Mouse (Mus musculus) lung, postnatal 25 days (tissue): ENCODE data around the gene Fbxw11.
A peak's percentile ranks its signal among the peaks of the same experiment; 100 is the strongest.
"Not testable (repeated sequence)": the region's sequence is repeated elsewhere in the genome, so short reads cannot be mapped to it uniquely, and the experiment has no call there.

Source experiments
- DNase-seq: peaks from one replicate; pipeline ENCODE4 v3.0.0; 2022; ENCODE audit warnings: low spot score

Gene Fbxw11

DNA sequence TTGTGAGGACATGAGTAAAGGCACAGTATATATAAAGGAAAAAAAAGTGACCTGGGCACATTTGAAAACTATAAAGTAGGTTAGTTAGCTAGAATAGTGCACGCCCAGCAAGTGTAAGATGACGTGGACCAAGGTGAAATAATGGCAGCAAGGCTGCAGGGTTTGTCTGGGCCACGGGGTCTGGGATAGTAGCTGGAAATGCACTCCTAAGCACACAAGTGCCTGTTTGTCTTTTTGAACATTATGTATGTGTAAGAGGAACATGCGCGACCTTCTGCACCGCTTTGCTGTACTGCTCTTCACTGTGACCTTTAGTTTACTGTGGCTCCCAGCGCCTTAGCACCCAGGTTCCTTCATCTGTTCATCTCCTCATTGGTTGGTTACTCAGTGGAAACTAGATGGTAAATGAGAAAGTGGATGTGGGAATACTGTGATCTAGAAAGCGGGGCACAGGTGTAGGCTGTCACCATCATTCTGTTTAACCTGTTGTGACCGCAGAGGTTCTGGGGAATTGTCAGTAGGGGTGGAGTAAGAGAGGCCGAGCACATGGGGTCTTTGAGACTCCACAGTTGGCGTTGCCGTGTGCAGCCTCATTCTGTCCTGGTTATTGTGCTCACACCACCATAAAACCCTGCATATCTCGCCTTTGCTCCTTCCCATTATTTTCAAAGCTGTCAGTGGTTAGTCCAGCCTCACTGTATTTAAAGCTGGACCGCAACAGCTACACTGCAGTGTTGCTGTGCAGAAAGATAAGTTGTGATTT, 66.4 kb downstream of the Fbxw11 start:
- DNase-seq, result no peak

DNA sequence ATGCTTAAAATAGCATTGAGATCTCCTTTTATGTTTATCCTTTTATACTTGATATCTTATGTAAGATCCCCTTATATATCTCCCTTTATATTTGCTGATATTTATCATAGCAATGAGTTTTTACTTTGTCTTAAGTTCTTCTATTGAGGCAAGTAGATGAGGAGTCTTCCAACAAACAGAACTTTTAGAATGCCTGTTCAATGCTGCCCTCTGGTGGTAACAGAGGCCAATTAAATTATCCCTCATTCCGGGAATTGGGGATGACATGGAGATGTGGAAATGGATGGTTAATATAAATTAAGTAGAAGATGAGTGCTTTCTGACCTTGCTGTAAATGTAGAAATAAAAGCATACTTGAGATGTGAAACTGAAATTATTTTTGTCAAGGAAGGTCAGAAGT, 67.0 kb downstream of the Fbxw11 start:
- peak; percentile 61 for DNase-seq

DNA sequence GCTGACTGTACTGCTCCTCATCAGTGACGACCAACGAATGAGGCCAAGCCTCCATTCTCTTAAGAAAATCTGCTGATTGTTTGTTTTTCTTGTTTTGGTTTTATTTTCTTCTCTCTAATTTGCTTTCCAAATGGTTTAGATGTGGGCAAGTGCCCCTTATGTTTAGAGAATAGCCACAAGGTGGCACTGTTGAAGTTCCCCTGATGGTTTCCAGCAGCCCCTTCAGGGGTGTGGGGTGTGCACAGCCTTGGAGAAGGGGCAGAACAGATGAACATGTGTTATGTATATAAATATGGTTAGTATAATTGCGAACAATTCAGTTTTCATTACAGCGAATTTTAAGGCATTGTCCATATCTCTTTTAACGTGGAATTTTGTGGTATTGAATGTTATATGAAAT, 71.7 kb downstream of the Fbxw11 start:
- DNase-seq, result no peak

DNA sequence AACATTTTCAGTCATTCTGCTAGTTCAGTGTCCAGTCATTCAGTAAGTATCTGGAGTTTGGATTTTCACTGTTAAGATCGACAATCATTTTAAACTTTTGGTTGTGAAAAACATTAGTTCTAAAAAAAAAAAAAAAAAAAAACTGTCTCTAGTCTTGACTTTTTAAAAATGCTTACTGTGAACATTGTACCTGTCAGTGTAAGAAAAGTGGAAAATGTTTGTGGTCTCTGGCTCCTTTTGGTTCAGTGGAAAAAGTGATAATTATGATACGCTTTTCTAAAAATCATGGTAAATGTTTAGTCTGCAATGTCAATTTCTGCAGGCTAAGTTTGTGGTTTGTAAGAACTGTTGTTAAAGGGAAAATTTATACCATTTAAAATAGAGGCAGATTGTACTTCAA, 72.4 kb downstream of the Fbxw11 start:
- no peak for DNase-seq

DNA sequence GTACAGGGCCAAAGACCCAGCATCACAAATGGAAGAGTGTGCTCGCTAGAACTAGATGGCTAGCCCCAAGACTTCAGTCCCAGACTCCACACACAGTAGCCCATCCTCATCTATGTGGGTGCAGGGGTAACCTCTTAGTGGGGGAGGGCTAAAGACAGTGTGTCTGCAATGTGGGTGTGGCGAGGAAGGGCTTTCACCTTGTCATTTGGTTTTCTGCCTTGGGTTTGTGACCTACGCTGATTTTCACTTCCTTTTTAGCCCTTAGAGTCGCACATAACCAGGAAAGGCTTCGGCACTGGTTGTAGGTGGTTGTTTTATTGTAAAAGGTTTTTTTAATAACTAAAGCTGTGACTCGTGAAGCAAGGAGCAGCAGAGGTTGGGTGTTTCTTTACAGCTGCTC, 73.0 kb downstream of the Fbxw11 start:
- DNase-seq, result no peak

DNA sequence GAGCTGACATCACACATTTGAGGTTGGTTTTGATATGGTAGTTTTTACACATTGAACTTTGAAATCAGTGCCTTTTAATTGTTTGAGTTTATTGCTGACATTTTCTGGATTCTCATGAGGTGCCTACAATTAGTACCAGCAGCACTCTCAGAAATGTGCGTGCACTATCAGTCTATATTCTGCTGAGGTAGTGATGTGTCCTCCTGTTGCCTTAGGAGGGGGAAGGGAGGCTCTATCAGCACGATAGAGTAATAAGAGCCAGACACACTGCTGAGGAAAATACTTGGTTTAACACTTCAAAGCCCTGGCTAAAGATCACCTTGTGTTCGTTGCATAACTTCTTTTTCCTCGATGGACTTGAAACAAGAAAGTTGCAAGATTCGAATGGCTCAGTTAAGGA, 73.4 kb downstream of the Fbxw11 start:
- DNase-seq, result no peak

DNA sequence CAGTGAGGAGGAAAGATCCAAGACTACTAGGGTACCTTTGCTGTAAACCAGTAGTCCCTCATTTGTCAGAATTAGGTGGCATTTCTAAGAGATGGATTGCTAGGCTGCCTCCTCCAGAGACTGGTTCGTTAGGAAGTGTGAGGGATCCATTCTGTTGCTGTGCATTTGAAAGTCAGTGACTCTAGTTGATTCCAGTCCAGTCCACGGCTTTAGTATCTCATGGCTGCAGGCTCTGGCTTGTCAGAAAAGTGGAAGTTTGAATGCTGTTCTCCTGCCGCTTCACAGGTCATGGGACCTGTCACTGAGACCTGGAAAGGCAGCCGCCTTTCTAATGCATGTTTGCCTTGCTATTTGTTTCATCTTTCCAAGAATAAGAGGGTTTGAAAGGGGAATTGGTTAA, 74.4 kb downstream of the Fbxw11 start:
- no peak for DNase-seq

DNA sequence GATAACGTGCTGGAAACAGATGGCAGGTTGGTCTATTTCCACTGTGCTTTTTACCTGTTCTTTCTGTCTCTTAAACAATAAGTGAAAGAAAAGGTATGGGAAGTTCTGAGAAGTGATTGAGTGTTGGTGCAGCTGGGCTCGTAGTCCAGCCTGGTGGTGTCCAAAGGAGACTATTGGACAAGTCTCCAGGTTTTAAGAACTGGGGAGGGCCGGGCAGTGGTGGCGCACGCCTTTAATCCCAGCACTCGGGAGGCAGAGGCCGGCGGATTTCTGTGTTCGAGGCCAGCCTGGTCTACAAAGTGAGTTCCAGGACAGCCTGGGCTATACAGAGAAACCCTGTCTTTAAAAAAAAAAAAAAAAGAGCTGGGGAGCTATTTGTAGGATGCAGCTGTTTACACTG, 75.2 kb downstream of the Fbxw11 start:
- DNase-seq, result not testable (repeated sequence)

DNA sequence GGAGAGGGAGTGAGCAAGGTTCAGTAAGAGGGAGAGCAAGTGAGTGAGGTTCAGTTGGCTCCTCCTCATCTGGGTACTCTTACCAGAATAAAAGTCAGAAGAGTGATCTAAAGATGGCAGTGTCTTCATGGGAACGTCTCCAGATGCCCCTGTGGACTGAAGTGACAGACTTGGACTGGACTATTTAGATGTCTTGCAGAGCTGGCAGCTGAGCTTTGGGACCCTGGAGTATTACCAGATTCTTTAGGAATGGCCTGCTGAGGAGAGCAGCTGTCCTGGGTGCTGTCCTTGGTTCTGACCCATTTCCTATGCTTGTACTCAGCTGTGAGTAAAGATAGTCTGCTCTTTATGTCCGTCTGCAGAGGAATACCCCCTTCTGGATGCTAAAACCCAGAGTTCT, 75.8 kb downstream of the Fbxw11 start:
- DNase-seq, result no peak

DNA sequence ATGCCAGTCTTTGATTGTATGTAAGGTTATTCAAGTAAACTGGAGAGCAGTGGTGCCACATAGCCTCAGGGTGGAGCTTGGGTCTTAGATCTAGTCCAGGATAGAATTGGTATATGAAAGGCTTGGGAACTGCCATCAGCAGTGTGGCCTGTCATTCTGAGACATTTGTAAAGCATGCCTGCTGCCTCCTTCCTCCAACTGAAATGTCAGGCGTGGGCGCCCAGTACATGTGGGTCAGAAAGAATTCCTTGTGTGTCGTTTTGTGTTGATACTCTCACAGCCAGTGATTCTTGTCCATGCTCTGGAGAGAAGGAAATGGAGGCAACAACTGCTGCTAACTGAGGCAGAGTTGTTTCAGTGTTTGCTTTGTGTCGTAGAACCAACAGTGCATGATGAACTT, 76.5 kb downstream of the Fbxw11 start:
- no peak for DNase-seq

DNA sequence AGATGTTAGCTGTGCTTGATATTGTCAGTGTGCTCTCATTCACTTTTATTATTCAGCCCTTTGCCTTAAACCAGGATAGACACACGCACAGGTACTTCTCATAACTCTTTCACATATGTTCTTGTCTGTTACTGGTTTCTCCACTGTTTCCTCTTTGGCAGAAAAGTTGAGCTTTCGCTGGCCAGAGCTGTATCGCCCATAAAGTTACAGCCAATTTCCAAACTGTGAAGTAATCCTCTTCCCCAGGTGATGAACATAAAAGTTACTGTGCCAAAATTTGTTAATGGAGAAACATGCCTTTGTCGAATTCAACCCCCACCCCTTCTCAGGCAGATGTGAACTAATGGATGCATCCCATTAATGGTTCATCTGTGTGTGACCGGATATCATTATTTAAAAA, 80.1 kb downstream of the Fbxw11 start:
- no peak for DNase-seq

DNA sequence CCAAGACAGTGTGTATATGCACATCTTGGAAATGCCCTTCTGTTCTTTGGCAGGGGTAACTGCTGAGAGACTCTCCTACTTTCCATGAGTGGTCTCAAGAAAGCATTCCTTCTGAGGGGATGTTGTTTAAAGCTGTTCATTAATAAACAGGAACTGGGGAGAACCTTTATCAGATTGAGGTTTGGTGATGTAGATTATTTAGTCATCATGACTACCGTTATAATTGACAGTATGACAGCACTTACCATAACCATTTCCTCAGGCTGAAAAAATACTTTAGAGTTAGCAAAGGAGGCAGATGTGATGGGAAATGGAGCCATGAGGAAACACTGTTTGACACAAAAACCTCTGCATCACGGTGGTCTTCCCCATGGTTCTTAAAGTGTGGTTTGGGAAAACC, 80.8 kb downstream of the Fbxw11 start:
- DNase-seq, result no peak

DNA sequence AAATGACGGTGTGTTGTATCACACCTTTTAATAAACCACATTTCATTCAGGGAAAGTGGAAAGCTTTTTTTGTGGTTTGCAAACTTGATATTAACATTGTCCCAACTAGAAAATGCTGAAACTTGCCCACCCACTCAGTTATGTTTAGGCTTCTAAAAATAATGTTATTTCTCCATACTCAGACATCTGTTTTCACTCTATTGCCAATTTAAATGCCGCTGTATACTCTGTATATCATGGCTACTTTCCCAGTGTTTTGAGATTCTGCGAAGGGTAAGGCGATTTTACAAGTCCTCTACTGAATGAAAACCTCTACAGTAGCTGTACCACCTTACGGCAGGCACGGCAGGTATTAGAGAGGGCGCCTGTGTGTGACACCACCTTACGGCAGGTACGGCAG, 82.6 kb downstream of the Fbxw11 start:
- DNase-seq, result no peak

DNA sequence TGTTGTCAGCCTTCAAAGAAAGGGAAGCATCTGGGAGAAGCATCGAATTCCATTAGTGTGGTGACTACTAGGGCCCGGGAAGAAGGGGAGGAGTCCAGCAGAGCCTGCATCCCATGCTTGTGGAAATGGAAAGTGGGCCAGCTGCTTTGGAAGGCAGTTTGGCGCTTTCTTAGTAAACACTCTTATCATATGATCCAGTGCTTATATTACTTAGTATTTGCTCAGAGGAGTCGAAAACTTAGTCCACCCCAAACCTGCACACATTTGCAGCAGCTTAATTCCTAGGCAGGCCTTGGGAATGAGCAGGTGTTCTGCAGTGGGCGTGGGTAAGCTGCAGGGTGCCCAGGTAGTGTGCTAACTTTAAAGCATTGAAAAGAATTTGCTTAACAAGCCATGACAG, 89.9 kb downstream of the Fbxw11 start:
- no peak for DNase-seq

DNA sequence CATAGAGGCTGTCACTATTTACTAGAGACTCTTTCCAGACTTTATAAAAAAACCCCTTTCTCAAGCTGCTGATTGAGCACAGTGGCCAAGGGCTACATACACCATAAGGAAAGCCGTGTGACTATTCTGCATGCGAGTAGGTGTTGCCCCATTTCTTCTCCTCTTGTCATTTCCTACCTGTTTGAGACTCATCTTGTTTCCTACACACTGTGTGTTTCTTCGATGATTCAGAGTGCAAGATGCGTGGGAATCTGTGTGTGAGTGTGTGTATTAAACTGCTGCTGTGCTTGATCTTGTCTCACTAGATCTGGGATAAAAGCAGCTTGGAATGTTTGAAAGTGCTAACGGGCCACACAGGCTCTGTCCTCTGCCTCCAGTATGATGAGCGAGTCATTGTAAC, 90.7 kb downstream of the Fbxw11 start:
- no peak for DNase-seq

DNA sequence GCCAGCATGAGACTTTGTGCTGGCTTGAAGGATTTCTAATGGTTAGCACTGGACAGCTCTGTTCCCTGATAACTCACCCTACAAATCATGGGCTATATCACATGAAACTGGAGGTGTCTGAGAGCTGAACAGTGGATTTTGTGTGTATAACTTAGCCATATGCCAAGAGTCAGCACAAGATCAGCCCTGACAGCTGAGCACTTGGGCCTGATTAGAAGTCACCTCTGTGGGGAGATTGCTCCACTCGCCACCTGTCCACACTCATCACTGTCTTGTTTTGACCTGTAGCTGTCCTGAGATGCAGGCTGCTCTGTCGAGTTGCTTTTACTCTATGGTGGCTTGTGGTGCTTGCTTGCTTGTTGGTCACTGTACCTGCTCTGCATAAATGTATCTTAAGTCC, 93.8 kb downstream of the Fbxw11 start:
- no peak for DNase-seq

DNA sequence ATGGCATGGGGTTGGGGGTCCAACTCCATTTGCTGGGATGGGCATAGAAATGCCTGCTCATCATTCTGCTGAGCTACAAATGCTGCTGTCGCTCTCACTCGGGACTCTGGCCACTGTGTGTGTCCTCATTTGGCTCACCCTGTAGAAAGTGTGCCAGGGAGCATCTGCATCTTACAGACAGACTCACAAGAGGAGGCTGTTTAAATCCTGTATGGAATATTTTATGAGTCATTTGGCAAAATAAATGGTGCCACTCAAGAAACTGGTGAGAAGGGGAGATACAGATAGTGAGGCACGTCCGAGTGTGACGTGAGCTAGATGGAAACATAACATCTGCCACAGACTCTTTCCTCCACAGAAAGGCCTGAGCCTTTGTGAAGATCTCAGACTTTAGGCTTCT, 95.2 kb downstream of the Fbxw11 start:
- no peak for DNase-seq

DNA sequence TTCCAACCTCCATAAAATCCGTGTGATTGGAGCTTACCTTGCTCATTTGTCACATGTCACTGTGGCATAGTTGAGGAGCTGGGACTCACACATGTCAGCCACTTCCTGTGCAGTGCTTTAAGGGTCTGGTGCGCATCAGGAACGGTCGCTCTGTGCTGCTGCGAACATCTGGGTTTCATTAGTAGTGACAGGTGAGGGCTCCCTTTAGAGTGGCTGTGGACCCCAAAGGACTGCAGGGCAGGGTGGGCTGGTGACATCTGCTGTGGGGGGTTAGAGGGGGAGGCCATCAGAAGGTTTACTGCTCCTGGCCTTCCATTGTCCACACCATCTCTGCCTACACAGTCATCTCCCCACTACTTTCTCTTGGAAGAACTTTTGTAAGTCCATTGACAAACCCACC, 101.4 kb downstream of the Fbxw11 start:
- no peak for DNase-seq

DNA sequence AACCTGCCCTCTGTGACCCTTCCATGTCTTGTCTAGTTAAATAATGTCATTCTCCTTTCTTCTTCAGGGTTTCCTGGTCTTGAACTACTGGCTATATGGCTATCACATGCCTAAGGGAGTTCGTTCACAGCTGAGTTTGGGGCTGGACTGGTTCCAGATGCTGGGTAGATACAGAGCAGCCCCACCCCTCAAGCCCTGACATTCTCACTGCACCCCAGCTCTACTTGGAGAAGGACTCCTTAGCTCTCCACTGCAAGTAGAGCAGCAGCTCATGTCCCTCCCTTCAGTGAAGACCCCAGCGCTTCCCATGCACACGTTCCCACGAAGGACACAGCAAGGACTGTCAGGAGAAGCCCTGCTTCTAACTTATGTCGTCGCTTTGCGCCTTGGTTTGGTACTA, 101.9 kb downstream of the Fbxw11 start:
- no peak for DNase-seq

DNA sequence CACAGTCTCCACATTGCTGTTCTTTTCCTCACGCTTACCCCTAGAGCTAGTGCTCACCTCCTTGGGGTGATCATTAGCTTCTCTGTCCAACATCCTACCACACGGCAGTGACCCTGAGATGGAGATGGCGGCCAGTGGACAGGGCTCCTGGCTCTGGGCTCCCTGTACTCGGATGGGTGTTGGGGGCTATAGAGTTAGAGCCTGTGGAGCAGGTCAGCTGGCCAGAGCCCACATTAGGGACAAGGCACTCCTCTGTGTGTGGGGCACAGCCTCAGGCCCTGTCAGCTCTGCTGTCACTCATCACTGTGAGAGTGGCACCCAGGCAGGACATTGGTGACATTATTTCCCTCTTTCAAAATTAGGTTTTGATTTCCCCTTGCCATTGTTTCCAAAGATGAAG, 102.9 kb downstream of the Fbxw11 start:
- no peak for DNase-seq

DNA sequence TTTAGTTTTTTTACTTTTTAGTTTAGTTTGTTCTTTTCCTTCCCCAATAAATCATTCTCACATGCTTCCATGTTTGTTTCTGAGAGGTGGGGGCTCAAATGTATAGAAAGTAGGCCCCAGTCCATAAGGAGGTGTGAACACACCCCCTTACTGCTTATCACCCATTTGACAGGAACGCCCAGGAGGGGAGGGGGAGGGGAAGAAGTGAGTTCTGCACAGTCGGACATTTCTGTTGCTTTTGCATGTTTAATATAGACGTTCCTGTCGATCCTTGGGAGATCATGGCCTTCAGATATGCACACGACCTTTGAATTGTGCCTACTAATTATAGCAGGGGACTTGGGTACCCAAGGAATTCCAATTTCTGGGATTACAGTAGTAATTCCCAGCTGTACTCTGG, 103.5 kb downstream of the Fbxw11 start:
- DNase-seq, result no peak

DNA sequence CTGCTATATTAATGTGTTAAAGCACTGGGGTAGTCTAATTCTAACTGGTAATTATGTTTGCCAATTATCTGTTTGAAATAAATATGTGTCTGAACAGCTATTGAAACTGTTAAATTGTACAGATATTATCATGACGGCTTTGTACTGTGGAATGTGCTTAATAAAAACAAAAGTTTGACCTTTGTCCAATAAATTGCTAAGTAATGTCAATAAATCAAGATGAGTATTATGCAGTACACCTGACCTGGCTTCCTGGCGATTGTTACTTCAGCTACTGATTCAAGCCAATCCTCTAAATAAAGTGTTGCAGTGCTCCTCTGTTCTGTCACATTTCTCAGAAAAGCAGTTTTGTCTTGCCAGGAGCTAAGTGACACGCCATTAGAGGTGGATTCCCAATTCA, 104.0 kb downstream of the Fbxw11 start:
- DNase-seq, result no peak

DNA sequence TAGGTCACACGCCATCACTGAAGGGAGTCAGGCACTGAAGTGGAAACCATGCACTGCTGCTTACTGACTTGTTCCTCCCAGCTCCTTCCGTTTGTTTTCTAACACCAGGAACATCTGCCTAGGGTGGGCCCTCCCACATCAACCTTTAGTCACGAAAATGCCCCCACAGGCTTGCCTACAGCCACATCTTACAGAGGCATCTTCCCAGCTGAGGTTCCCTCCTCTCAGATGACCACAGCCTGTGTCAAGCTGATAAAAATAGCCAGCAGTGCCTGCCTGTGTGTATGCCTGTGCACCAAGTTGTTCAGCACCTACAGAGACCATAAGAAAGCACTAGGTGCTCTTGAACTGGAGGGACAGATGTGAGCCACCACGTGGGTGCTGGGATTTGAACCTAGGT, 106.3 kb downstream of the Fbxw11 start:
- no peak for DNase-seq

DNA sequence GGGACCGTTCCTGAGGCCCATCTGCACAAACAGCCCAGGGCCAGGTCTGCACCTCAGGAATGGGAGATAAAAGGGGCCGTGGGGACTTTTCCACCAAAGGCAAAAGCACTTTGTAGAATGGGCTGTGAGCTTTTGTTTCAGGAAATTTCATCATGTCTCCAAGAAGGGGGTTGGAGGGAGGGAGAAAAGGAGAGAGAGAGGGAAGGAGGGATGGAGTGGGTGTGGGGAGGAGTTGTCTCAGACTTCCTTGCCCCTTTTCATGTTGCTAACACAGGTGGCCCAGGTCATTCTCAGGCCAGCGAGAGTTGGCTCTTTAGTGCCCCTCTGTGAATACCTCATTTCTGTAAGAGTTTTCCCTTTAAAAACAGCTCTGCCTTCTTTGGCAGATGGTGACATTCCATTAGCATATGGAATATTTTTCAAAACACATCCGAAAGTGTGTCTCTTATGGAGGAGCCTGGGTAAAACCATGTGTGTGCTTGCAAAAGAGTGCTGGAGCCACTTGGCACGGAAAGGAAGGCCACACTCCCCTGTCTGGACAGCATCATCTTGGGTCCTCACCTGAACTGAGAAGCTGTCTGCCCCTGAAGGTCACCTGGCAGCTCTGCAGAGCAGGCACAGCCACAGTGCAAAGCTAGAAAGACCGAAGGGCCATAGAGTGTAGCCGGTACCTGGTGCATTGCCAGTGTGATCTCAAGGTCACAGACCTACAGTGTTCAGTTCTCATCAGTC, 109.5 kb downstream of the Fbxw11 start:
- no peak for DNase-seq
